Mouse (Mus musculus) thymus, postnatal 4 days (tissue): ENCODE measurements around the gene Ccl25.
"Not testable (repeated sequence)": the region's sequence is repeated elsewhere in the genome, so short reads cannot be mapped to it uniquely, and the experiment has no call there.

Source experiments
- DNase-seq: peaks from one replicate; pipeline ENCODE4 v3.0.0; 2021

Ccl25 gene

GRCm38 (mm10) chr8:4347661-4348060, 22.7 kb downstream of the Ccl25 start:
- DNase-seq, result no peak

GRCm38 (mm10) chr8:4348275-4348674, 23.3 kb downstream of the Ccl25 start:
- no peak for DNase-seq

- DNase-seq, result no peak
These were observed 24.3 kb downstream of the Ccl25 start for GRCm38 (mm10) chr8:4349335-4349734.

GRCm38 (mm10) chr8:4350618-4351017, 25.6 kb downstream of the Ccl25 start:
- DNase-seq, result no peak

- DNase-seq, result not testable (repeated sequence)
These were observed 27.6 kb downstream of the Ccl25 start for GRCm38 (mm10) chr8:4352562-4352961.

GRCm38 (mm10) chr8:4353741-4354140, 28.7 kb downstream of the Ccl25 start:
- no peak for DNase-seq

GRCm38 (mm10) chr8:4354516-4354915, 29.5 kb downstream of the Ccl25 start:
- no peak for DNase-seq

GRCm38 (mm10) chr8:4355455-4355854, 30.4 kb downstream of the Ccl25 start:
- DNase-seq, result no peak

GRCm38 (mm10) chr8:4359362-4359761, 34.4 kb downstream of the Ccl25 start:
- DNase-seq, result no peak

GRCm38 (mm10) chr8:4360922-4361321, 35.9 kb downstream of the Ccl25 start:
- DNase-seq, result no peak

GRCm38 (mm10) chr8:4366189-4366588, 41.2 kb downstream of the Ccl25 start:
- no peak for DNase-seq

GRCm38 (mm10) chr8:4367808-4368207, 42.8 kb downstream of the Ccl25 start:
- no peak for DNase-seq

- DNase-seq, result no peak
These were observed 43.5 kb downstream of the Ccl25 start for GRCm38 (mm10) chr8:4368470-4368869.

- DNase-seq, result peak; percentile 57
These were observed 45.1 kb downstream of the Ccl25 start for GRCm38 (mm10) chr8:4370078-4370477.

GRCm38 (mm10) chr8:4372657-4373056, 47.6 kb downstream of the Ccl25 start:
- DNase-seq, result no peak

- DNase-seq, result no peak
These were observed 76.4 kb downstream of the Ccl25 start for GRCm38 (mm10) chr8:4401442-4401841.

GRCm38 (mm10) chr8:4403960-4404879, 79.2 kb downstream of the Ccl25 start:
- DNase-seq, result no peak

- DNase-seq, result no peak
These were observed 79.9 kb downstream of the Ccl25 start for GRCm38 (mm10) chr8:4404880-4405261.

- peak; percentile 10 for DNase-seq
These were observed 83.4 kb downstream of the Ccl25 start for GRCm38 (mm10) chr8:4408425-4408824.
